In genomic region chr14:103650413-103651101, GRCm38 (mm10) we compare ENCODE assay signal across 8 mouse cellular contexts. TPM values are rescaled to one million over a fixed set of nuclear protein-coding genes. Genes with fewer than 3 reads are reported as not detected.
A peak's percentile ranks its signal among the peaks of the same experiment; 100 is the strongest.
DNase-seq lines count a peak whose midpoint lies in the region; ATAC-seq and TF ChIP-seq lines count a peak whose summit lies in the region.

No protein-coding gene starts in this region.

- H3K4me1 ChIP-seq in cerebellum, adult 2 months (ENCODE audit: control insufficient read depth, insufficient read depth, low read length): peaks cover 3% of the 10 kb centered on the region; the same call in 1 of the 2 replicates
- H3K4me1 ChIP-seq in intestine, embryonic 14.5 days (replicated peaks; ENCODE audit: control insufficient read depth, insufficient read depth, low read length): 0 out of 2 replicates have a peak, but pooled peaks cover 5% of the 10 kb centered on the region

- DNase-seq in R1 (ENCODE audit: low read depth, low spot score): peak; percentile 72
- DNase-seq in cerebellum, adult 2 months: peak; percentile 85
- DNase-seq in frontal cortex, postnatal 10 days (ENCODE audit: low spot score in 2 of 2): peak; percentile 62 to 64
- peak; percentile 82 for DNase-seq in intestine, embryonic 14.5 days (ENCODE audit: low spot score)
- DNase-seq in left cerebral cortex, postnatal 4 days: peak; percentile 84
- peak; percentile 62 for DNase-seq in mesoderm, embryonic 11.5 days (ENCODE audit: low read depth, low spot score)
- DNase-seq in right cerebral cortex, postnatal 14 days: peak; percentile 62
- DNase-seq in urinary bladder, postnatal 4 days (ENCODE audit: low spot score in 2 of 2): peak; percentile 24 to 64

- 0 out of 2 replicates have a peak, but pooled peaks have one; percentile 10 for TF ChIP-seq POLR2A in cerebellum, adult 2 months (IDR thresholded peaks at IDR 0.05; ENCODE audit: borderline replicate concordance, insufficient read depth, low read length)

- peak; percentile 80 for ATAC-seq in intestine, embryonic 14.5 days (replicated peaks; ENCODE audit: low FRiP score, low TSS enrichment, low read depth)

- H3K27ac ChIP-seq in cerebellum, adult 2 months (ENCODE audit: insufficient read depth, low read length): peak overlapping the region; percentile 55
- H3K27ac ChIP-seq in intestine, embryonic 14.5 days (ENCODE audit: low read depth): peak overlapping the region; percentile 77

- no peaks in the 10 kb centered on the region for H3K27me3 ChIP-seq in cerebellum, adult 2 months (ENCODE audit: control insufficient read depth, insufficient read depth, low read length)
- peaks cover 40% of the 10 kb centered on the region for H3K27me3 ChIP-seq in intestine, embryonic 14.5 days (replicated peaks; ENCODE audit: control insufficient read depth, insufficient read depth, low read length)

- TF ChIP-seq CTCF in cerebellum, adult 2 months (IDR thresholded peaks at IDR 0.05; ENCODE audit: borderline replicate concordance, insufficient read depth, low read depth, low read length): no peak

- H3K4me3 ChIP-seq in cerebellum, adult 2 months (replicated peaks; ENCODE audit: insufficient read depth, low read depth, low read length): peak overlapping the region; percentile 98
- peak overlapping the region; percentile 63 for H3K4me3 ChIP-seq in intestine, embryonic 14.5 days (ENCODE audit: low read depth, low read length)

- H3K9ac ChIP-seq in intestine, embryonic 14.5 days (ENCODE audit: low read length): peak overlapping the region; percentile 52

- WGBS in cerebellum, adult 2 months: under 1% methylated on average over 65 of the region's 67 CpGs
- WGBS in intestine, embryonic 14.5 days: under 1% methylated on average over 44 of the region's 67 CpGs

- H3K9me3 ChIP-seq in intestine, embryonic 14.5 days (ENCODE audit: control insufficient read depth, low read length): no peaks in the 10 kb centered on the region

- peak overlapping the region; percentile 97 for H3K4me2 ChIP-seq in intestine, embryonic 14.5 days (ENCODE audit: low read length)

- intact Hi-C loops in left cerebral cortex, postnatal 4 days (cut with DNase I): loop anchor here (5.0 kb wide), 3 partner anchors 42 to 807 kb away; no protein-coding TSS in a partner anchor

- H3K36me3 ChIP-seq in intestine, embryonic 14.5 days (ENCODE audit: control insufficient read depth, insufficient read depth, low read length): no peaks in the 10 kb centered on the region

RNA-seq across cellular contexts. Expression of gene Slain1, which starts 0.5 kb away (rescaled TPM):
- polyA plus RNA-seq in cerebellum, adult 2 months (2012; rRNA removed): 85.2 and 92.3 TPM in 2 replicates
- polyA plus RNA-seq in intestine, embryonic 14.5 days (2014; fragmentation: Nextera tagmentation; extraction: Ambion mirVana): 3.2 and 4.1 TPM in 2 replicates
- 10 to 100 TPM; 82.2 to 93.0 TPM for total RNA-seq in left cerebral cortex, postnatal 4 days (2021)

Comparison
In these comparisons a context has a peak if more than half of its experiments do, and no peak if none do; other contexts are left out.
1. Peak in every context shown above with its lines: DNase-seq, ATAC-seq, H3K4me3 ChIP-seq and H3K27ac ChIP-seq.
2. RNA of gene Slain1, which starts 0.5 kb away (polyA plus RNA-seq): 85.2 to 92.3 TPM in cerebellum, adult 2 months; 3.2 to 4.1 TPM in intestine, embryonic 14.5 days; every median in the first group is over 10 times any median in the second.